In genomic region chr1:134513312-134513860, GRCm38 (mm10) we compare ENCODE assay signal across 8 mouse cellular contexts. TPM values are rescaled to one million over a fixed set of nuclear protein-coding genes. Genes with fewer than 3 reads are reported as not detected.
DNase-seq lines count a peak whose midpoint lies in the region; ATAC-seq lines count a peak whose summit lies in the region.

No protein-coding gene starts in this region.

- H3K9ac ChIP-seq in embryonic facial prominence, embryonic 15.5 days: 0 out of 2 replicates have a peak overlapping the region, but pooled peaks have one; percentile 3
- peak overlapping the region; percentile 49 for H3K9ac ChIP-seq in hindbrain, embryonic 11.5 days (ENCODE audit: low read depth, low read length)
- H3K9ac ChIP-seq in liver, embryonic 11.5 days (ENCODE audit: low read depth, low read length): peak overlapping the region; percentile 52

- peaks cover 13% of the 10 kb centered on the region for H3K27me3 ChIP-seq in embryonic facial prominence, embryonic 15.5 days
- H3K27me3 ChIP-seq in hindbrain, embryonic 11.5 days (ENCODE audit: control insufficient read depth, insufficient read depth, low read length): peaks cover 15% of the 10 kb centered on the region; the same call in 1 of the 2 replicates
- H3K27me3 ChIP-seq in liver, embryonic 11.5 days (replicated peaks; ENCODE audit: control insufficient read depth, insufficient read depth, low read length): peaks cover 18% of the 10 kb centered on the region

- under 1% methylated on average over 38 of the region's 38 CpGs for WGBS in embryonic facial prominence, embryonic 15.5 days
- 2% methylated on average over 38 of the region's 38 CpGs for WGBS in hindbrain, embryonic 11.5 days
- whole genome bisulfite sequencing in liver, embryonic 11.5 days: 3% methylated on average over 38 of the region's 38 CpGs

- H3K36me3 ChIP-seq in embryonic facial prominence, embryonic 15.5 days: peaks cover 4% of the 10 kb centered on the region
- H3K36me3 ChIP-seq in hindbrain, embryonic 11.5 days (ENCODE audit: control insufficient read depth, insufficient read depth, low read length): no peaks in the 10 kb centered on the region
- no peaks in the 10 kb centered on the region for H3K36me3 ChIP-seq in liver, embryonic 11.5 days (ENCODE audit: control insufficient read depth, insufficient read depth, low read length)

- no peaks in the 10 kb centered on the region for H3K9me3 ChIP-seq in embryonic facial prominence, embryonic 15.5 days (replicated peaks)
- H3K9me3 ChIP-seq in hindbrain, embryonic 11.5 days (ENCODE audit: control insufficient read depth, low read length): no peaks in the 10 kb centered on the region
- no peaks in the 10 kb centered on the region for H3K9me3 ChIP-seq in liver, embryonic 11.5 days (ENCODE audit: control insufficient read depth, low read length)

- H3K4me2 ChIP-seq in embryonic facial prominence, embryonic 15.5 days (replicated peaks): peak overlapping the region; percentile 79
- peak overlapping the region; percentile 65 for H3K4me2 ChIP-seq in hindbrain, embryonic 11.5 days (replicated peaks; ENCODE audit: low read depth, low read length)
- H3K4me2 ChIP-seq in liver, embryonic 11.5 days: peak overlapping the region; percentile 86

- peak; percentile 44; the same call in 1 of the 2 replicates for ATAC-seq in embryonic facial prominence, embryonic 15.5 days (ENCODE audit: insufficient number of reproducible peaks, low FRiP score, low TSS enrichment, low read depth)
- 0 out of 2 replicates have a peak, but pooled peaks have one; percentile 40 for ATAC-seq in hindbrain, embryonic 11.5 days (ENCODE audit: low FRiP score)
- no peak; the same call in 1 of the 2 replicates for ATAC-seq in liver, embryonic 11.5 days (replicated peaks; ENCODE audit: low FRiP score)

- peak overlapping the region; percentile 58; the same call in 1 of the 2 replicates for H3K27ac ChIP-seq in embryonic facial prominence, embryonic 15.5 days (replicated peaks)
- H3K27ac ChIP-seq in hindbrain, embryonic 11.5 days (ENCODE audit: low read depth, low read length): no peak overlapping the region
- H3K27ac ChIP-seq in liver, embryonic 11.5 days (ENCODE audit: low read depth, low read length): no peak overlapping the region

- H3K4me3 ChIP-seq in embryonic facial prominence, embryonic 15.5 days (replicated peaks): peak overlapping the region; percentile 42
- peak overlapping the region; percentile 31 for H3K4me3 ChIP-seq in hindbrain, embryonic 11.5 days (ENCODE audit: low read depth, low read length)
- H3K4me3 ChIP-seq in liver, embryonic 11.5 days (ENCODE audit: low read depth, low read length): peak overlapping the region; percentile 56

- H3K4me1 ChIP-seq in embryonic facial prominence, embryonic 15.5 days: peaks cover 29% of the 10 kb centered on the region
- peaks cover 3% of the 10 kb centered on the region for H3K4me1 ChIP-seq in hindbrain, embryonic 11.5 days (replicated peaks; ENCODE audit: control insufficient read depth, insufficient read depth, low read length)
- peaks cover 9% of the 10 kb centered on the region for H3K4me1 ChIP-seq in liver, embryonic 11.5 days (replicated peaks; ENCODE audit: control insufficient read depth, insufficient read depth, low read length)

- DNase-seq in right cerebral cortex, postnatal 4 days: peak; percentile 16
- no peak for DNase-seq in right cerebral cortex, adult 18-20 months
- DNase-seq in hindbrain, embryonic 11.5 days (ENCODE audit: low spot score): peak; percentile 64
- peak; percentile 53 for DNase-seq in liver, embryonic 11.5 days (ENCODE audit: low spot score)
- DNase-seq in naive thymus-derived CD4-positive, alpha-beta T cell, adult 2 months (ENCODE audit: low read depth): peak; percentile 35
- DNase-seq in frontal cortex, postnatal 25 days (ENCODE audit: low spot score in 2 of 2): no peak
- DNase-seq in left cerebral cortex, adult 11 months (ENCODE audit: low spot score): no peak

RNA-seq across cellular contexts. Expression of gene Rabif, which starts 18.9 kb away (rescaled TPM):
- 41.0 and 41.4 TPM in 2 replicates for polyA plus RNA-seq in embryonic facial prominence, embryonic 15.5 days (2015; fragmentation: Nextera tagmentation; extraction: Ambion mirVana)
- 51.8 and 54.5 TPM in 2 replicates for polyA plus RNA-seq in hindbrain, embryonic 11.5 days (2014; fragmentation: Nextera tagmentation; extraction: Ambion mirVana)
- polyA plus RNA-seq in liver, embryonic 11.5 days (2014; fragmentation: Nextera tagmentation; extraction: Ambion mirVana): 35.3 and 37.6 TPM in 2 replicates

RNA-seq across cellular contexts. Expression of gene Mgat4e, which starts 36.1 kb away (rescaled TPM):
- not detected in 2 replicates for polyA plus RNA-seq in embryonic facial prominence, embryonic 15.5 days (2015; fragmentation: Nextera tagmentation; extraction: Ambion mirVana)
- polyA plus RNA-seq in hindbrain, embryonic 11.5 days (2014; fragmentation: Nextera tagmentation; extraction: Ambion mirVana): not detected in 2 replicates
- not detected in 2 replicates for polyA plus RNA-seq in liver, embryonic 11.5 days (2014; fragmentation: Nextera tagmentation; extraction: Ambion mirVana)

RNA-seq across cellular contexts. Expression of gene Kdm5b, which starts 46.6 kb away (rescaled TPM):
- 73.5 and 76.0 TPM in 2 replicates for polyA plus RNA-seq in embryonic facial prominence, embryonic 15.5 days (2015; fragmentation: Nextera tagmentation; extraction: Ambion mirVana)
- 94.7 and 102 TPM in 2 replicates for polyA plus RNA-seq in hindbrain, embryonic 11.5 days (2014; fragmentation: Nextera tagmentation; extraction: Ambion mirVana)
- polyA plus RNA-seq in liver, embryonic 11.5 days (2014; fragmentation: Nextera tagmentation; extraction: Ambion mirVana): 30.8 and 32.9 TPM in 2 replicates

RNA-seq across cellular contexts. Expression of gene Klhl12, which starts 58.1 kb away (rescaled TPM):
- polyA plus RNA-seq in embryonic facial prominence, embryonic 15.5 days (2015; fragmentation: Nextera tagmentation; extraction: Ambion mirVana): 25.6 and 27.6 TPM in 2 replicates
- 26.4 and 32.9 TPM in 2 replicates for polyA plus RNA-seq in hindbrain, embryonic 11.5 days (2014; fragmentation: Nextera tagmentation; extraction: Ambion mirVana)
- polyA plus RNA-seq in liver, embryonic 11.5 days (2014; fragmentation: Nextera tagmentation; extraction: Ambion mirVana): 44.5 and 46.0 TPM in 2 replicates

Comparison
In these comparisons a context has a peak if more than half of its experiments do, and no peak if none do; other contexts are left out.
1. DNase-seq: peak in right cerebral cortex, postnatal 4 days (single experiment), hindbrain, embryonic 11.5 days (single experiment), liver, embryonic 11.5 days (single experiment) and naive thymus-derived CD4-positive, alpha-beta T cell, adult 2 months (single experiment); none in right cerebral cortex, adult 18-20 months (single experiment), frontal cortex, postnatal 25 days (0 of 2) and left cerebral cortex, adult 11 months (single experiment).
2. Peak in every context shown above with its lines, with median percentiles within 50 percentile points of each other: H3K4me2 ChIP-seq, H3K4me3 ChIP-seq and H3K9ac ChIP-seq.